Mouse (Mus musculus) thymus, postnatal 36 days (tissue): Measurements from ENCODE around the gene Tex13c2.

Source experiments
- DNase-seq, 2 experiments: peaks; one replicate each; pipeline ENCODE4 v3.0.0; 2022; ENCODE audit warnings: mixed read lengths in 2 of 2

The Tex13c2 gene

DNA sequence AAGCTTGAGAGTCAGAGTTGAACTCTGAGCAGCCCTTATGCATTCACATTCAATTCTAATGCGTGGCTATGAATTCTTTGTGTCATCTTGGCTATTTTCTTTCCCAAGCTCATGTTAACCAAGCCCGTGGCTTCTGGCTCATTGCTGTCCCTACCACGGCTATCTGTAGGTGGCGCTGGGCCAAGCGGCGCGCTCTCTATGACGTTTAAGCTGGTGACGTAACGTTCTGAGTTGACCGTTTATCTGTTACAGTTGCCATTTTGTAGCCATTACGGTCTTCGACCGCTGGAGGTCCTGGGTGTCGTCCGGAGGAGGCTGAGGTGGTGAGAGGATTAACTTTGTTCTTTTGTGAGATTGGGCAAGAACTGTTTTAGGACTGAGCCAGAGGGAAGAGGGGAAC, at the start of gene Tex13c2:
TSS of gene Tex13c2 (plus strand) at position 246 of the 400 bp plus-strand sequence.
- no peak for DNase-seq

DNA sequence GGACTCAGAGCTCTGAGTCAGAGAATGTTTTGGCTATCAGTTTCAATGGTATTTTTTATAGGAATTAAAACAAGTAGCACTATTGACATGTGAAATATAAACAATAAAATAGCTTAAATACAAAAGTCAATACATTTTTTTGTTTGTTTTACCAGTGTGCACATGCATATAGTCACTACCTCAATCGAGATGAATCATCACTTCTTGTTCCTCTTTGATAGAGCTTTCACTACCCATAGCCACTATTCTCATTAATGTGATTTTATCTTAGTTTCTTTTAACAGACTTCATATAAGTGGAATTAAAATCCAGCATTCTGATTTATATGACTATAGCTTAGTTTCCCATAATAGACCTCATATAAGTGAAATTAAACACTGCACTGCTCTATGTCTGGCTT, 39.2 kb upstream of the Tex13c2 start:
- no peak for DNase-seq

DNA sequence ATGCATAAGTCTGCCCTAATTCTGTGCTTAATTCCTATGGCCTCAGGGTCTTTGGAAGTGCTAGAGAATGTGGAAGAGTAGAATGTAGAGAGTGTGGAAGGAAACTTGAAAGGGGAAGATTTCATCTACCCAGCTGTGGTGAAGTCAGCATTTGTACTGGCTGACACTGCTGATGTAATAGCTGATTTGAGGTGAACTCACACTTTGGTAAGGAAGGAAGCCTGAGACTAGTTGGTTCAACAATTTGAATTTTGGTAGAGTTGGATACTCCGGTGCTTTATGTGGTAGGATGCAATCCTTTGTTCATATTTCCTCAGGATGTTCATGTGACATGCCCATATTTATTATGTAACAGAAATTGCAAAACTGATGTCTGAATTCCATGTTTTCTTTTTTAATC, 36.5 kb upstream of the Tex13c2 start:
- DNase-seq: no peak

DNA sequence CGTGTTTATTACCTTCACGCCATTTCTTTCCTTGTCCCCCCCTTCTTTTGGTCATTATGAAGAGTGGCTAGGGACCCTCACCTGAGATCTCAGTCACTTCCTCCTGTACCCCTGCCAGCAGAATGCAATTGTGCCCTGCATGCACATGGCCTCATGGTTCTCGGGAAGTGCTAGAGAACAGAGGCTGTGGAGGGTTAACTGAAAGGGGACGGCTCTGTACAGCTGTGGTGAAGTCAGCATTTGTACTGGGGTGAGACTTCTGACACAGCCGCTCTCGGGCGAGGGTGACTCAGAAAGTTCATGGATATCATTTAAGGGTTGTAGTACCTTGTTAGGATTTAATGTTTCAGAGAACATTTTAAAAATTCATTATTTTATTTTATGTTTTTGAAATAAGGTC, 35.0 kb upstream of the Tex13c2 start:
- peak; percentile 40 to 65 for DNase-seq

DNA sequence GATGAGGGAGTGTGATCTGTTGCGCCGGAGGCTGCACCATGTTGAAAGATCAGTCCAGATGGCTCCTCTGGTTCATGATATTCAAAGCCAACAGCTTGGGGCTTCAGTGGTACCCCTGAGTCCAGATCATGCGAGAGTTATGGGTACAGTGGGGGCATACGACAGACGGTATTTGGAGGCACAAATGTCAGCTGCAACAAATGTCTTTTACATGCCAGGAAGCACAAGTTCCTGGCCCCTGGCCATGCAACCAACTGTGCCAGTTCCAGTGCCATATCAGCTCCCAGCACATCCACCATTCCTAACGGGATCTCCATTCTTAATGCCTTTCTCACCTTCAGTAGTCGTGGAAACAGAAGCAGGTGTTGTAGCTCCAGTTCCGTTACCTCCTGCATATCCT, 845 bp downstream of the Tex13c2 start:
- no peak for DNase-seq

DNA sequence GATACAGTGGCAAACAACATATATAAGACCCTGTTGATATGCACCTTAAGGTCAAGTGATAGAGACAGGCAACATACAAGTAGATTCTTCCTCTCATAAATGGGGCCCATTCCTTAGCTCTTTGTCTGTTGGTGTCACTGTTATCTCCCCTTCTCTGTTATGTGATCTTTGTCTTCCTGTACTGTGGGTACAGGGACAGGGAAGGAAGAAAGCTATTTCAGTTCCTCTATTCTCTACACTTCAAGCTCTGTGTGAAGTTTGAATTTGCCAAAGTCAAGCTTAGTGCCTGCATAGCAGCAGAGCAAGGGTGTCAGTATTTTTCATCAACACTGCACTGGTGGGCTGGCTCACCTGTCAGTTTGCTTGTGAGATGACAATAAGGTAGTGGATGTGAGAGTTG, 11.0 kb downstream of the Tex13c2 start:
- DNase-seq: peak in 1 of 2 experiments; percentile 15

DNA sequence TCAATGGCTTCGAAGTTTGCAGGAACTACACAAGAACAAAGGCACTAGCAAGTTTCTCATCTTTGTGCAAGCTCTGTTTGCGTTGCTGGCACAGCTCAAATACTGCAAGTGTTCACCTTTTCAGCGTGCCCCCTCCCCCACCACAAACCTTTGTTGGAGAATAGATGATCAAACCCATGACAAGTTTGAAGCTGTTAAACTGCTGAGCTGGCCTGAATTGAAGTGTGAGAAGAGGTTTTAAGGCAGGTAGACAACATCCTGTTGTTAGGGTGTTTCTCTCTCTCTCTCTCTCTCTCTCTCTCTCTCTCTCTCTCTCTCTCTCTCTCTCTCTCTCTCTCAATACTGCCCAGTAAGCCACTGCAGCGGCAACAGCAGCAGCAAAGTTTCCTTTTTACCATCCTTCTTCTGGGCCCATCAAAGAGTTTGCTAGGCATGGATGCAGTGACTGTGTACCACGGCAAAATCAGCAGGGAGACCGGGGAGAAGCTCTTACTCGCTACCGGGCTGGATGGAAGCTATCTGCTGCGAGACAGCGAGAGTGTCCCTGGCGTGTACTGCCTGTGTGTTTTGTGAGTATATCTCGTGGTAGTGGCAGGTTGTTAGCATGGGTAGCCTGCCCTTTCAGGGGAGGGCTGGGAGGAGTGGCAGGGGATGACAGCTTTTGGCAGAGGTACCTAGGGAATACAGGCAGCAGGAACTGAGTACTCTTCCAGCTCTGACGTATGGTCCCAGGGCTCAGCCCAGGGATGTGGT, 13.0 kb downstream of the Tex13c2 start, which contains the start of gene Sh2d1a:
TSS of gene Sh2d1a (plus strand) at position 163 of the 753 bp plus-strand sequence.
- peak; percentile 74 to 83 for DNase-seq

DNA sequence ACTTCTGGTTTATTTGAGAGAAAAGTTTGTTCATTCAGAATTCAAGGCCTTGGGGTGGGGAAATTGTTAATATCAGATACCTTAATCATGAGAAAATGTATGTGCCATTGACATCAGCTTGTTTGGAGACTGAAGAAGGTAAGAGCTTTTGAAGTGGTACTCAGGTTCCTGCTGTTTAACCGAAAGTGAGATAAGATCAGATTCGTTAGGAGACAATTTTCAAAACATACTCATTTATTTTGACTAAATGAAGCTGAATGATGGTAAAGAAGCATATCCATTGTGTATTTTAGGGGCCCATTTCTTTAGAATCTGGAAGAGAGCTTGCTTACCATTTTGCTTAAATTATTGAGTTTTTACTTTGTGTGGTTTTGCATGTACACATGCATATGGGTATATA, 21.6 kb downstream of the Tex13c2 start:
- DNase-seq: no peak

DNA sequence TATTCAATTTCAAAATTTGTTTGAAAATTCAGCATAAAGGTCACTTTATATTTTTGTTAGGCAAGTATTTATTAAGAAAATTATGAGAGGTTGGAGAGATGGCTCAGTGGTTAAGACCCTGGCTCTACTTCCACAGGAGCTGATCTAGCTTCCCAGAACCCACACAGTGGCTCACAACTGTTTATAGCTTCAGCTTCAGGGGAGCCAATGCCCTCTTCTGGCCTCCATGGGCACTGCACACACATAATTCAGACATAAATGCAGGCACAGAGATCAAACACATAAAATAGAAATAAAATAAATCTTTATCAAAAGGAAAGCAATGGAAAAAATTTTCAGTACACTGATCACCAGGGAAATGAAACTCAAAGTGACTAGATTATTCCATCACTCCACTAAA, 23.1 kb downstream of the Tex13c2 start:
- peak; percentile 55 to 63 for DNase-seq

DNA sequence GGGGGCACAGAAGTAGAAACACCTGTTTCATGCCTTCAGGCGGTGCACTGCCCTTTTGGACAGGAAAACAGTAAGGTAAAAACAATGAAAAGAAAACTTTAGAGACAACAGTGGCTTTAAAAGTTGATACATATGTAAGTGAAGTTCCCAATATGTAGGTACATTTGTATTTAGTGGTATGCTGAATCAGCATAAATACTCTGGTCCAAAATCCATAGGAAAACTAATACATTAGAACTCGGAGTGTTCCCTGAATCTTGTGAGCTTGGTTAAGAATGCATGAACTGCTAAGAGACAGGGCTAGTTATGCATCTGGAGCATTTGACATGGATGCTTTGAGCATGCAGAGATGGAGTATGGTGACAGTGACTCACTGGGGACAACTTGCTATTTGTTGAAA, 33.4 kb downstream of the Tex13c2 start:
- no peak for DNase-seq

DNA sequence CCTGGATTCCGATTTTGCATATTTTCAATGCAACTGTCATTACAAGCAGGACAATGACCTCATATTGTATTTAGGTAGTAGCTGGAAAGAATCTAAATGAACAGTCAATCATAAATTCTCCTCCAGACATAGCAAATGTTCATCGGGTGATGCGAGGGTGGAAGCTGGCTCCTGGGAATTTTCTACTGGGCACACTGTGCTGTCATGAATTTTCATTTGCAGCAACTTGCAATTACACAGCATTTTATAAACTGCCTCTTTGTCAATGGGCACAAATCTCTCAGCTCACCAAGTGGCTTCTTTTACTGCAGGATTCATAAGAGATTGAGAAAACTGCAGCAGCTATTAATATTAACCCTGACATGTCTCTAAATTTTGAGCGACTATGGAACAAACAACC, 41.2 kb downstream of the Tex13c2 start:
- no peak for DNase-seq

DNA sequence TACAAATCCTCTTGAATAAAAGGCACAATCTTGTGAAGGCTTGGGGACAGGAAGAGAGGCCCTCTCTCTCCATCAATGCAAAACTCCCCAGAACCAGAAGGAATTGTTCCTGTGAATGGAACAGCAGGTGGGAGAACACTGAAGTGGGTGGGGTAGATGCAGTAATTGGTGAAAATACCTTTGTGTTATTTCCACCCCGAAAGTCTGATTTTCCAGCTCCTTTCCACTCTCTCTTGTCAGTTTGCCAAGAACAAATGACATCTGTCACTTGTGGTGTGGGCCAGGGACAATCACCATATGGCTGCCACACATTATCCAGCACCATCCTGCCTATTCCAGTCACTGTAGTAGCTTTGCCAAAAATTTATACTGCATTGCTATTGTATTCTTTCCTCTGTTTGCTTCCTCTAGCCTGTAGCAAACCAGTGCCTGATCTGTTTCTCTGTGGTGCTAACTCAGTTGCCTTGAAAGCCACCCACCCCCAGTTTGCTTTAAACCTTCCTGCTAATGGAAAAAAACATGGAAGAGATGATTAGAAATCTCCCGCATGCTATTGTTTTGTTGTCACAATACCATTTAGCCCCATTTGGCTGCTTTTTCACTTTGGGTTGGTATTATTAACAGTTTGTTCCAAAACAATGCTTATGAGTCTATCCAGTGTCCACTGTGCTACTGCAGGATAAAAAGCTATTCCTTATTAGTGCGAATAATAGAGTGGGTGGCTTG, 50.7 kb downstream of the Tex13c2 start:
- no peak for DNase-seq

DNA sequence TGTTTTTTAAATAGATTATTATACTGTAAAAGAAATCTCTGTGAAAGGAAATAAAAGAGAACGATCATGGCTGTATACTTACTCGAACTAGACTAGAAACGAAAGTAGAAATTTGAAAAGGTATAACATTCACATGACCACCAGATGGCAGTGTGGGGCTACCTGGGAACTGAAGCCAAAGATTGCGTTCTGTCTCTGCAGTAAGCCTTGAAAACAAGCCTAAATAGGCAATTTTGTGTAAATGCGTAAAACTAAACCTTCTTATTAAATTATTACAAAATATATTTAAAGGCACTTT, 51.2 kb downstream of the Tex13c2 start:
- DNase-seq: peak; percentile 67 to 71
